Mouse (Mus musculus) lung, embryonic 14.5 days (tissue): ENCODE results near the gene Vps4a. TPM values are rescaled to one million over a fixed set of nuclear protein-coding genes. Genes with fewer than 3 reads are reported as not detected.

Source experiments
- ATAC-seq: fragments of 200-750 bp; cut with Nextera tagmentation; 2 replicates; pipeline ENCODE4 v1.8.0; 2017; ENCODE audit warnings: mild to moderate bottlenecking, moderate TSS enrichment, moderate library complexity; ENCODE audit not compliant: insufficient read depth
- DNase-seq: peaks from one replicate; pipeline ENCODE4 v3.0.0-alpha.2; 2015
- H3K27ac ChIP-seq: fragments of 300-500 bp; sonication (generic); 2 replicates; pipeline ENCODE4 v1.5.1; 2014; ENCODE audit warnings: low read depth, mild to moderate bottlenecking, moderate library complexity
- H3K27me3 ChIP-seq: fragments of 300-500 bp; sonication (generic); 2 replicates; pipeline ENCODE4 v1.6.1; 2014; ENCODE audit warnings: low read length, control low read depth; ENCODE audit not compliant: insufficient read depth
- H3K36me3 ChIP-seq: fragments of 300-500 bp; sonication (generic); 2 replicates; pipeline ENCODE4 v1.6.1; 2014; ENCODE audit warnings: control low read depth; ENCODE audit not compliant: insufficient read depth
- H3K4me1 ChIP-seq: fragments of 300-500 bp; sonication (generic); 2 replicates; pipeline ENCODE4 v1.6.1; 2014; ENCODE audit warnings: antibody characterized with exemption, control low read depth; ENCODE audit not compliant: insufficient read depth
- H3K4me2 ChIP-seq: fragments of 300-500 bp; sonication (generic); 2 replicates; pipeline ENCODE4 v1.6.1; 2014; ENCODE audit warnings: mild to moderate bottlenecking
- H3K4me3 ChIP-seq: fragments of 300-500 bp; sonication (generic); 2 replicates; pipeline ENCODE4 v1.5.1; 2014; ENCODE audit warnings: low read depth, low read length
- H3K9ac ChIP-seq: fragments of 300-500 bp; sonication (generic); 2 replicates; pipeline ENCODE4 v1.6.1; 2014
- H3K9me3 ChIP-seq: fragments of 300-500 bp; sonication (generic); 2 replicates; pipeline ENCODE4 v1.6.1; 2016; ENCODE audit warnings: low read depth, low read length, control low read depth
- CTCF ChIP-seq: IDR thresholded peaks from 2 replicates; pipeline ENCODE4 v1.5.1; 2016; ENCODE audit warnings: antibody characterized with exemption, low read depth
- WGBS: fragments of 180-500 bp; shearing (Covaris S2); extraction: QIAGEN DNeasy Blood & Tissue Kit; methylation state at CpG from one replicate; pipeline ENCODE4 v1.1.7; 2014; 5-methylcytosine and 5-hydroxymethylcytosine counted together
- polyA plus RNA-seq: library from polyadenylated mRNA; unstranded; fragments of >200 nt; fragmentation: Nextera tagmentation; extraction: Ambion mirVana; gene quantifications from 2 replicates; pipeline ENCODE4 v1.2.1, GENCODE M21; 2014

Vps4a gene
- polyA plus RNA-seq, 1 experiment from 2014 or later = 67.8 TPM

DNA sequence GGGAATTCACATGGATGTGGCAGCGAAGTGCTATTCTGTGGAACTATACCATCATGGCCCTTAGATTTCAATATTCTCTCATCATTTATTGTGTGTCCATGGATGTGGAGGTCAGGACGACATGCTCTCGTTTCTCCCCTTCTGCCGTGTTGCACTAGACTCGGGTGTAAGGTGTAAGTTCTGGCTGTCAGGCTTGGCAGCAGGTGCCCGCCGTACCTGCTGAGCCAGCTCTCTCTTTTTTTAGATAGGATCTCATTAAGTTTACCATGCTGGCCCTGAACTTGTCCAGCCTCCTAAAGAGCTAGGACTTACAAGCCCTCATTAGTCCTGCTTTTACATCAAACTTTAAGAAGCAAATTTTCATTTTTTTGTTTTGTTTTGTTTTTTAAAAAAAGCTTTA, 59.5 kb downstream of the Vps4a start:
- no peak overlapping the region for H3K4me2 ChIP-seq
- no peak overlapping the region for H3K4me3 ChIP-seq
- DNase-seq (no peak), ATAC-seq (no peak)
- WGBS = 94% methylated on average over 7 of the region's 7 CpGs
- H3K27me3 ChIP-seq = no peaks in the 10 kb centered on the region
- H3K4me1 ChIP-seq = peaks cover 3% of the 10 kb centered on the region; the same call in 1 of the 2 replicates
- H3K9ac ChIP-seq = no peak overlapping the region
- peaks cover 70% of the 10 kb centered on the region for H3K36me3 ChIP-seq
- no peaks in the 10 kb centered on the region for H3K9me3 ChIP-seq
- no peak overlapping the region for H3K27ac ChIP-seq
- no peak for TF ChIP-seq CTCF

Other genes starting within 250 kb of the Vps4a start
- gene Has3, start 161.0 kb upstream of the Vps4a start, polyA plus RNA-seq = 0.28 and 0.39 TPM in 2 replicates
- gene Utp4, start 137.6 kb upstream of the Vps4a start, polyA plus RNA-seq = 79.2 and 80.4 TPM in 2 replicates
- 21.1 and 22.1 TPM in 2 replicates for gene Sntb2, start 95.5 kb upstream of the Vps4a start, polyA plus RNA-seq
- gene Pdf, start 17.4 kb downstream of the Vps4a start, polyA plus RNA-seq = 40.8 and 45.6 TPM in 2 replicates
- 37.0 and 40.8 TPM in 2 replicates for gene Cog8, start 25.5 kb downstream of the Vps4a start, polyA plus RNA-seq
- gene Nip7, start 25.7 kb downstream of the Vps4a start, polyA plus RNA-seq = 101 and 108 TPM in 2 replicates
- 1.1 and 2.9 TPM in 2 replicates for gene Tmed6, start 34.4 kb downstream of the Vps4a start, polyA plus RNA-seq
- gene Terf2, start 65.3 kb downstream of the Vps4a start, polyA plus RNA-seq = 13.7 and 14.7 TPM in 2 replicates
- 115 and 117 TPM in 2 replicates for gene Cyb5b, start 119.4 kb downstream of the Vps4a start, polyA plus RNA-seq